ENCODE assay signal across 10 mouse cellular contexts in the genomic region with DNA sequence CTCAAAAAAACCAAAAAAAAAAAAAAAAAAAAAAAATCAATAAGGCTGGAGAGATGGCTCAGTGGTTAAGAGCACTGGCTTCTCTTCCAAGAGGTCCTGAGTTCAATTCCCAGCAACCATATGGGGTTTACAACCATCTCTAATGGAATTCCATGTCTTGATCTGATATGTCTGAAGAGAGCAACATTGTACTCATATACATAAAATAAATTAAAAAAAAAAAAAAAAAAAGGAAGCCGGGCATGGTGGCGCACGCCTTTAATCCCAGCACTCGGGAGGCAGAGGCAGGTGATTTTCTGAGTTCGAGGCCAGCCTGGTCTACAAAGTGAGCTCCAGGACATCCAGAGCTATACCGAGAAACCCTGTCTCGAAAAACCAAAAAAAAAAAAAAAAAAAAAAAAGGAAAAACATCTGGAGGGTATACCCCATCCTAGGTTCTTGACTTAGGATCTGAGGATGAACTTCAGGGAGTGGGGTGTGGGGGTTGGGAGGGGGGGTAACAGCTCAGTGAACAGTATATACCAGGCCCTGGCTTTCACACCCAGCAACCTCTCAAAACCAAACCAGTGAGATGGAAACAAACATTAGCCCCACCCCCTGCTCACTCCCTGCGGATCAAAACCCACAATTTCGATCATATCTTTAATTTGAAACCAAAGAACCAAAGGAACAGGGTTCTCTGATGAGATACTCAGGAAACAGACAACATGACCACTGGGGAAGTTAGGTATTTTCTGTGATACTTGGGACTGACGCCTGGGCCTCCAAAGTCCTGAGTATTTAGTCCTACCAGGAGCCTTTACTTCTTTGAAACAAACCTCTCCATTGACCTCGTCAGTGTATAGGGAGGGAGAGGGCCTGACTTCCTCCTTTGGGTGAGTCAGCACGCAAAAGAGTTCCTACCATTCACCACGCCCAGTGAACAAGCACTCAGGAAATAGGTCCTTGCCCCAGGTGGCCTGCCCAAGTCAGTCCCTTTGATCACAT. TPM values are rescaled to one million over a fixed set of nuclear protein-coding genes. Genes with fewer than 3 reads are reported as not detected.
DNase-seq lines count a peak whose midpoint lies in the region; ATAC-seq and TF ChIP-seq lines count a peak whose summit lies in the region.
"Had no signal": no experiment of that assay in that cellular context is flagged by ENCODE, and none has a peak within 500 bp of the region (broad histone marks: within the 10 kb centered on the region; RNA-seq: fewer than 3 reads in every experiment).

No protein-coding gene starts in this region.

- H3K27ac ChIP-seq in heart, embryonic 12.5 days (ENCODE audit: poor library complexity, severe bottlenecking) = no peak overlapping the region
- H3K27ac ChIP-seq in intestine, embryonic 16.5 days (ENCODE audit: low read length) = no peak overlapping the region
- H3K27ac ChIP-seq in hindbrain, embryonic 16.5 days (ENCODE audit: low read depth, low read length) = no peak overlapping the region
- H3K27ac ChIP-seq in layer of hippocampus, adult 2 months = no peak overlapping the region
- H3K27ac ChIP-seq: embryonic facial prominence, embryonic 13.5 days had no signal

- TF ChIP-seq CTCF in G1E (IDR thresholded peaks at IDR 0.05; ENCODE audit: low read depth, low read length) = no peak
- TF ChIP-seq CTCF in layer of hippocampus, adult 2 months (conservative IDR thresholded peaks at IDR 0.05) = no peak

- no peak overlapping the region for H3K4me2 ChIP-seq in heart, embryonic 12.5 days
- no peak overlapping the region for H3K4me2 ChIP-seq in intestine, embryonic 16.5 days (ENCODE audit: low read depth, low read length)
- no peak overlapping the region for H3K4me2 ChIP-seq in hindbrain, embryonic 16.5 days (ENCODE audit: low read length)
- H3K4me2 ChIP-seq: embryonic facial prominence, embryonic 13.5 days had no signal

- no peaks in the 10 kb centered on the region for H3K36me3 ChIP-seq in heart, embryonic 12.5 days
- H3K36me3 ChIP-seq in G1E (replicated peaks) = no peaks in the 10 kb centered on the region
- no peaks in the 10 kb centered on the region for H3K36me3 ChIP-seq in intestine, embryonic 16.5 days (ENCODE audit: control insufficient read depth, insufficient read depth, low read length)
- no peaks in the 10 kb centered on the region for H3K36me3 ChIP-seq in hindbrain, embryonic 16.5 days (ENCODE audit: control insufficient read depth, insufficient read depth, low read length)
- H3K36me3 ChIP-seq: embryonic facial prominence, embryonic 13.5 days had no signal

- no peak overlapping the region for H3K9ac ChIP-seq in heart, embryonic 12.5 days
- H3K9ac ChIP-seq in intestine, embryonic 16.5 days (ENCODE audit: low read depth, low read length) = no peak overlapping the region
- no peak overlapping the region for H3K9ac ChIP-seq in hindbrain, embryonic 16.5 days (ENCODE audit: low read depth, low read length)
- H3K9ac ChIP-seq: embryonic facial prominence, embryonic 13.5 days had no signal

- no peak overlapping the region for H3K4me3 ChIP-seq in heart, embryonic 12.5 days
- H3K4me3 ChIP-seq in G1E (ENCODE audit: low read depth, low read length) = no peak overlapping the region; the same call in 1 of the 2 replicates
- H3K4me3 ChIP-seq in intestine, embryonic 16.5 days (ENCODE audit: low read length) = no peak overlapping the region
- H3K4me3 ChIP-seq in hindbrain, embryonic 16.5 days (ENCODE audit: low read length) = no peak overlapping the region
- no peak overlapping the region for H3K4me3 ChIP-seq in layer of hippocampus, adult 2 months
- H3K4me3 ChIP-seq: embryonic facial prominence, embryonic 13.5 days had no signal

- H3K4me1 ChIP-seq in heart, embryonic 12.5 days (replicated peaks) = peaks cover 5% of the 10 kb centered on the region; the same call in 1 of the 2 replicates
- peaks cover 43% of the 10 kb centered on the region for H3K4me1 ChIP-seq in G1E (ENCODE audit: insufficient read depth, low read depth, low read length)
- no peaks in the 10 kb centered on the region for H3K4me1 ChIP-seq in intestine, embryonic 16.5 days (ENCODE audit: control insufficient read depth, insufficient read depth, low read length)
- no peaks in the 10 kb centered on the region for H3K4me1 ChIP-seq in hindbrain, embryonic 16.5 days (ENCODE audit: control insufficient read depth, insufficient read depth, low read depth, low read length)
- H3K4me1 ChIP-seq: embryonic facial prominence, embryonic 13.5 days had no signal

- peak; percentile 90 for ATAC-seq in heart, embryonic 12.5 days (ENCODE audit: insufficient number of reproducible peaks, low FRiP score)
- peak; percentile 95 for ATAC-seq in G1E (ENCODE audit: extremely low read depth, insufficient number of reproducible peaks, low FRiP score, poor library complexity, severe bottlenecking)
- peak; percentile 81 for ATAC-seq in intestine, embryonic 16.5 days
- peak; percentile 73 for ATAC-seq in megakaryocyte-erythroid progenitor cell, adult 5-6 weeks (replicated peaks; ENCODE audit: low FRiP score, low TSS enrichment, poor library complexity, severe bottlenecking)
- ATAC-seq in hindbrain, embryonic 16.5 days = no peak

- H3K27me3 ChIP-seq in heart, embryonic 12.5 days (replicated peaks) = no peaks in the 10 kb centered on the region; the same call in 1 of the 2 replicates
- no peaks in the 10 kb centered on the region for H3K27me3 ChIP-seq in G1E (ENCODE audit: insufficient read depth, low read length)
- H3K27me3 ChIP-seq in intestine, embryonic 16.5 days (replicated peaks; ENCODE audit: control insufficient read depth, insufficient read depth, low read length) = no peaks in the 10 kb centered on the region
- H3K27me3 ChIP-seq in hindbrain, embryonic 16.5 days (replicated peaks; ENCODE audit: control insufficient read depth, insufficient read depth, low read length) = no peaks in the 10 kb centered on the region
- H3K27me3 ChIP-seq: embryonic facial prominence, embryonic 13.5 days had no signal

- WGBS in heart, embryonic 12.5 days = 75% methylated on average over 13 of the region's 13 CpGs
- 73% methylated on average over 13 of the region's 13 CpGs for WGBS in intestine, embryonic 16.5 days
- WGBS in hindbrain, embryonic 16.5 days = 81% methylated on average over 13 of the region's 13 CpGs

- H3K9me3 ChIP-seq in heart, embryonic 12.5 days (replicated peaks) = no peaks in the 10 kb centered on the region
- H3K9me3 ChIP-seq in G1E (replicated peaks) = no peaks in the 10 kb centered on the region
- H3K9me3 ChIP-seq in intestine, embryonic 16.5 days (ENCODE audit: control insufficient read depth, low read length) = no peaks in the 10 kb centered on the region
- H3K9me3 ChIP-seq in hindbrain, embryonic 16.5 days (ENCODE audit: control insufficient read depth, low read length) = no peaks in the 10 kb centered on the region
- H3K9me3 ChIP-seq: embryonic facial prominence, embryonic 13.5 days had no signal

- DNase-seq in heart, postnatal 4 days = no peak
- peak; percentile 91 for DNase-seq in G1E (ENCODE audit: low spot score)
- no peak for DNase-seq in layer of hippocampus, adult 2 months (ENCODE audit: low spot score in 2 of 2)
- DNase-seq in urinary bladder, postnatal 25 days (ENCODE audit: low spot score) = no peak

RNA-seq across cellular contexts. Expression of gene Mgea5, which starts 6.5 kb away (rescaled TPM):
- 51.7 and 52.8 TPM in 2 replicates for polyA plus RNA-seq in heart, embryonic 12.5 days (2016; fragmentation: Nextera tagmentation; extraction: Ambion mirVana)
- total RNA-seq in heart, postnatal 4 days (2021) = 10 to 100 TPM; 82.8 to 89.2 TPM
- total RNA-seq in G1E (2014; fragmentation: Nextera tagmentation) = 175 and 192 TPM in 2 replicates
- total RNA-seq in G1E (2017) = 247 and 283 TPM in 2 replicates
- 66.4 and 74.3 TPM in 2 replicates for polyA plus RNA-seq in G1E (2012)
- 24.5 and 25.0 TPM in 2 replicates for polyA plus RNA-seq in intestine, embryonic 16.5 days (2015; fragmentation: Nextera tagmentation; extraction: Ambion mirVana)
- 75.0 and 86.3 TPM in 2 replicates for total RNA-seq in megakaryocyte-erythroid progenitor cell, adult 5-6 weeks (2014; fragmentation: Nextera tagmentation)
- 117 and 134 TPM in 2 replicates for total RNA-seq in megakaryocyte-erythroid progenitor cell, adult 5-6 weeks (2017)
- polyA plus RNA-seq in hindbrain, embryonic 16.5 days (2015; fragmentation: Nextera tagmentation; extraction: Ambion mirVana) = 63.7 and 68.3 TPM in 2 replicates
- total RNA-seq in layer of hippocampus, adult 2 months (2021) = 100 to 1,000 TPM; 166 to 170 TPM

RNA-seq across cellular contexts. Expression of gene Kcnip2, which starts 25.7 kb away (rescaled TPM):
- polyA plus RNA-seq in heart, embryonic 12.5 days (2016; fragmentation: Nextera tagmentation; extraction: Ambion mirVana) = 0.36 and 0.56 TPM in 2 replicates
- 10 to 100 TPM; 69.8 to 85.1 TPM for total RNA-seq in heart, postnatal 4 days (2021)
- total RNA-seq in G1E (2014; fragmentation: Nextera tagmentation) = not detected in 2 replicates
- total RNA-seq in G1E (2017) = 0.05 TPM in 1 of 2 replicates, not detected in the other
- polyA plus RNA-seq in G1E (2012) = not detected in 2 replicates
- 1.8 and 2.0 TPM in 2 replicates for polyA plus RNA-seq in intestine, embryonic 16.5 days (2015; fragmentation: Nextera tagmentation; extraction: Ambion mirVana)
- total RNA-seq in megakaryocyte-erythroid progenitor cell, adult 5-6 weeks (2014; fragmentation: Nextera tagmentation) = 0.52 TPM in 1 of 2 replicates, not detected in the other
- total RNA-seq in megakaryocyte-erythroid progenitor cell, adult 5-6 weeks (2017) = 0.34 and 3.6 TPM in 2 replicates
- polyA plus RNA-seq in hindbrain, embryonic 16.5 days (2015; fragmentation: Nextera tagmentation; extraction: Ambion mirVana) = 17.0 and 19.2 TPM in 2 replicates
- 100 to 1,000 TPM; 212 to 222 TPM for total RNA-seq in layer of hippocampus, adult 2 months (2021)

RNA-seq across cellular contexts. Expression of gene Npm3, which starts 40.8 kb away (rescaled TPM):
- polyA plus RNA-seq in heart, embryonic 12.5 days (2016; fragmentation: Nextera tagmentation; extraction: Ambion mirVana) = 9.5 and 11.2 TPM in 2 replicates
- total RNA-seq in heart, postnatal 4 days (2021) = 10 to 100 TPM; 25.4 to 27.8 TPM
- total RNA-seq in G1E (2014; fragmentation: Nextera tagmentation) (66.5 and 68.4 TPM in 2 replicates), G1E (2017) (61.5 and 78.8 TPM in 2 replicates)
- polyA plus RNA-seq in G1E (2012) = 164 and 170 TPM in 2 replicates
- 13.1 and 13.5 TPM in 2 replicates for polyA plus RNA-seq in intestine, embryonic 16.5 days (2015; fragmentation: Nextera tagmentation; extraction: Ambion mirVana)
- 124 and 184 TPM in 2 replicates for total RNA-seq in megakaryocyte-erythroid progenitor cell, adult 5-6 weeks (2014; fragmentation: Nextera tagmentation)
- 123 and 135 TPM in 2 replicates for total RNA-seq in megakaryocyte-erythroid progenitor cell, adult 5-6 weeks (2017)
- 5.7 and 6.5 TPM in 2 replicates for polyA plus RNA-seq in hindbrain, embryonic 16.5 days (2015; fragmentation: Nextera tagmentation; extraction: Ambion mirVana)
- total RNA-seq in layer of hippocampus, adult 2 months (2021) = 1 to 10 TPM; 7.3 to 9.7 TPM

RNA-seq across cellular contexts. Expression of gene Fgf8, which starts 47.5 kb away (rescaled TPM):
- not detected in 2 replicates for polyA plus RNA-seq in heart, embryonic 12.5 days (2016; fragmentation: Nextera tagmentation; extraction: Ambion mirVana)
- under 1 TPM in 1 of 2 experiments, not detected in 1; 0.45 TPM for total RNA-seq in heart, postnatal 4 days (2021)
- not detected in 2 replicates for total RNA-seq in G1E (2014; fragmentation: Nextera tagmentation)
- total RNA-seq in G1E (2017) = not detected in 2 replicates
- polyA plus RNA-seq in G1E (2012) = not detected in 2 replicates
- polyA plus RNA-seq in intestine, embryonic 16.5 days (2015; fragmentation: Nextera tagmentation; extraction: Ambion mirVana) = 0.16 and 0.28 TPM in 2 replicates
- total RNA-seq in megakaryocyte-erythroid progenitor cell, adult 5-6 weeks (2014; fragmentation: Nextera tagmentation) = not detected in 2 replicates
- not detected in 2 replicates for total RNA-seq in megakaryocyte-erythroid progenitor cell, adult 5-6 weeks (2017)
- 0.52 and 0.69 TPM in 2 replicates for polyA plus RNA-seq in hindbrain, embryonic 16.5 days (2015; fragmentation: Nextera tagmentation; extraction: Ambion mirVana)
- not detected for total RNA-seq in layer of hippocampus, adult 2 months (2021)
- total RNA-seq: heart, postnatal 25 days had no signal

Comparison
In these comparisons a context has a peak if more than half of its experiments do, and no peak if none do; other contexts are left out.
1. RNA of gene Kcnip2, which starts 25.7 kb away (total RNA-seq): 212 to 222 TPM in layer of hippocampus, adult 2 months and 69.8 to 85.1 TPM in heart, postnatal 4 days; 0.34 to 3.6 TPM in megakaryocyte-erythroid progenitor cell, adult 5-6 weeks and 0.05 TPM in G1E; every median in the first group is over 10 times any median in the second.